Mouse (Mus musculus) spleen, adult 18-20 months (tissue): Measurements from ENCODE around the gene Agpat3.
"Not testable (repeated sequence)": the region's sequence is repeated elsewhere in the genome, so short reads cannot be mapped to it uniquely, and the experiment has no call there.

ENCODE experiments used
- DNase-seq, 2 experiments: peaks; one replicate each; pipeline ENCODE4 v3.0.0; 2022; ENCODE audit warnings: mixed read lengths in 2 of 2

The Agpat3 gene

GRCm38 (mm10) chr10:78360290-78360711 is 8.0 kb upstream of the Agpat3 start:
- DNase-seq, result no peak

- not testable (repeated sequence) for DNase-seq
These were observed 6.7 kb upstream of the Agpat3 start for GRCm38 (mm10) chr10:78358999-78359398.

DNA sequence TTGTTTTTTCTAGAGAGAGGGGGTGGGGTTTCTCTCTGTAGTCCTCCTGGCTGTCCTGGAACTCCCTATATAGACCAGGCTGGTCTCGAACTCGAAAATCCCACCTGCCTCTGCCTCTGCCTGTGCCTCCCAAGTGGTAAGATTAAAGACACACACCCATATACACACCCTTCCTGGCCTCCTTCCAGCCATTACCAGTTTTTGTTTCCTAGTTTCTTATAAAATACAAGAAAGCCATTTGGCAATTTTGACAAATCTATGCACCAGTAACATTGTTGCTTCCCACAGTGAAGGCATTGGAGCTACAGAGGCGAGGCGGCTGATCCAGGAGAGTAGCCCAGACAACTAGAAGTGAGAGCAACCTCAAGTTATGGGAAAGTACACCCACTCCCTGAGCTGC is 6.0 kb upstream of the Agpat3 start:
- no peak for DNase-seq

- DNase-seq, result no peak
These were observed 5.5 kb upstream of the Agpat3 start for GRCm38 (mm10) chr10:78357742-78358141.

GRCm38 (mm10) chr10:78355931-78356593 is 3.8 kb upstream of the Agpat3 start:
- no peak for DNase-seq

- DNase-seq, result no peak
These were observed 907 bp upstream of the Agpat3 start for GRCm38 (mm10) chr10:78353196-78353595.

DNA sequence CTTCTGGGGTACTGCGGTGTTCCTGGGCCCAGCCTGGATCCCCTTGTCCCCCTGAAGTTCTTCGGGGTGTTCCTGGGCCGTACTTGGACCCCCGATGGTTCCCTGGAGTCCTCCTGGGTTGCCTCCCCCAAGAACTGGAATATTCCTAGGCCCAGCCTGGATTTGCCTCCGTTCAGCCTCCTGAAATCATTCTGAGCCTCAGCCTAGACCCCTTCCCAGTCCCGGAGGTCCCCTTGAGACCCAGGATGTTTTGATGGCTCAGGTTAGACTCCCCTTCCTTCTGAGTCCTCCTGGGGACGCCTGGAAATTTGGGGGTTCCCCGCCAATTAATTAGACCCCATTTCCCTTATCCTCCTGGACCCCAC is 359 bp upstream of the Agpat3 start:
- DNase-seq, result no peak

- DNase-seq, result no peak
These were observed 764 bp downstream of the Agpat3 start for GRCm38 (mm10) chr10:78351564-78351886.

DNA sequence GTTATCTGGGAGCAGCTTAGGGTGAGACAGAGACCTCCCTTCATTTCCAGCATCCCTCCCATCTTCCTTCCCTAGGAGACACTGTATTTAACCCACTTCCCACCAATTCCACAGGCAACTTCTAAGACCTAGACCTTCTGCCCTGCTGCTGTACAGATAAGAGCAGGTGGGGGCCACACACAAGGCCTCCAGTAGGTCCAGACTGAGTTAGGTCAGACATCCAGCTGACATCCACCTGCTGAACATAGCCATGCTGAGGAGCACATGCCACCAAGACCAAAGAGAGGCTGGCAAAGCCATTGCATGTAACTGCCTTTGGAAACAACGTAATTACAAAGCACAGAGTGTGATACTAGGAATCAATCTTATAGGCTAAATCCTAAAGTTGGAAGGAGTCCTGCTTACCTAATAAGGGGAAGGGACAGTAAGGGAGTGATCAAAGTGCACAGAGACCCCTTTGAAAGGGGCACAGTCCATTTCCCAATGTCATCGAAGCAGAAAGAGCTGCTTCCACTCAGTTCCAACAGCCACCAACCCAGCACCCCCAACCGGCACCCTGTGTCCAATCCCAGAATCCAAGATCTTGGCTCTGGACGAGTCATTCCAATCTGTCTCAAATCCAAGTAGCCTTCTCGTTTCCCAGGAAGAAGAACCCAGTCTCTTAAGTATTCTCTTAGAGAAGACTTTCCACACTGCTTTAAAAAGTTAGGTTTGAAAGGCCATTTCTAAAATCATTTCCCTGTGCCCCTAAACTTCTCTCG is 1.3 kb downstream of the Agpat3 start:
- no peak for DNase-seq

DNA sequence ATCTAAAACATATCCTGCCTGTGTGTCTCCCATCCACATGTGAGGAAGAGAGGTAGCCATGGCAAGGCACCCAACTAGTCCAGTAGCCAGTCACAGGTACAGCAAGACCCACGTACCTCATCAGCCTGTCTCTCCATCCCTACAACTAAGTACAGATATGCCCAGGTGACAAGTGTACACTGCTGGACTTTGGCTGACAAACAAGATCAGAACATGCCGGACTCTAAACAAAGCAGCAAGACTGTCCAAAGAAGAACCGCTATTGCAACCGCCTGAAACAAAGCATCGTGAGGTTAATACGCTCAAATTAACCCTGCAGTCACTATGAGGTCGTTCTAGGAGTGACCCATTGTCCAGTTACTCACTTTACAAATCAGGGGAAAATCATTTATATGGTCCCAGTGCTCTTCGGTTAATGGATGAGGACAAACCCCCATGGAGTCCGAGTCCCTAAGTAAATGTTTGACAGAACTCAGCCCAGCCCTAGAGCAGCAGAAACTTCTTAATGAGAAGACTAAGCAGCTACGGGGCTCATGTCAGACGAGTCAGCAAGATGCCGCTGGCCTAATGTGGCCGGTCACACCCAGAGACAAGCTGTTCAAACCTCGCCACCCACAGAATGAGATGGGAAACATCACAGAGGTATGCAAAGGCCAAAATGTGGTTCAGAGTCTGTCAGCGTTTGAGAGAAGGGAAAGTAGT is 2.7 kb downstream of the Agpat3 start:
- DNase-seq, result no peak

GRCm38 (mm10) chr10:78348211-78348610 is 4.1 kb downstream of the Agpat3 start:
- no peak for DNase-seq

- DNase-seq, result no peak
These were observed 4.8 kb downstream of the Agpat3 start for GRCm38 (mm10) chr10:78347486-78347885.

DNA sequence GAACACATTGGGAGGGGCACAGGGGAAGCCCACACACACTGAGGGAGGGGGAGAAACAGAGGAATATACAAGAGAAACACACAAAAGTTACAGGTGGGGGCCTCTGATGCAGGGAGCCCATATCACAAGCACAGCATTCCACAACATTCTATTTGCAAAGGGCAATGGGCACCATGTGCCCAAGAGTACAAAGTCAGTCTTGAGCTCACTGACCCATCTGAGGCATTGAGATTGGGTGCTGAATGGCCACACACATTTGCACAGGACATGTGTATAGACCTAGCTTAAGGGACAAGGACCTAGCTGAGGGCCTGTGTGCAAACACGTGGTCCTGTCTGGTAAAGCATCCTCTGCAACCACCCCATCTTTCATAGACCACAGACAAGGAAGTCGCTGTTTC is 6.8 kb downstream of the Agpat3 start:
- no peak for DNase-seq

GRCm38 (mm10) chr10:78342091-78342490 is 10.2 kb downstream of the Agpat3 start:
- DNase-seq, result no peak

- DNase-seq, result no peak
These were observed 14.1 kb downstream of the Agpat3 start for GRCm38 (mm10) chr10:78338180-78338579.

- DNase-seq, result no peak
These were observed 17.2 kb downstream of the Agpat3 start for GRCm38 (mm10) chr10:78334923-78335561.

DNA sequence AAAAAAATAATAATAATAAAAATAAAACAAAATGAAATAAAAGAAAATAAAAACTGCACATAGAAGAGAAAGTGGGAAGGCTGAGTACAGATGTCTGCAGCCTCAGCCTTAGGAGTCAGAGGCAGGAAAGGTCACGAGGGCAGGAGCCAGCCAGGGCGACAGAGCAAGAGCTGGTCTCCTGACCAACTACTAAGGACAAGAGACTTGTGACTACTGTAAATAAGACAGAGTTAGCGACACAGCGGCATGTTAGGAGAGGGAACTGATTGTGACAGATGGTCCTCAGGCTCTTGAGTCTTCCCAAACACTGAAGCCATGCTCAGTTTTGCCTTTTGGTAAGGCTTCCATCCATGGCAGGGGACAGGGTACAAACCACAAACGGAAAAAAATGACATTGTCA is 20.7 kb downstream of the Agpat3 start:
- DNase-seq, result no peak

GRCm38 (mm10) chr10:78329305-78329704 is 23.0 kb downstream of the Agpat3 start:
- DNase-seq, result no peak

- no peak for DNase-seq
These were observed 24.2 kb downstream of the Agpat3 start for GRCm38 (mm10) chr10:78328011-78328575.

DNA sequence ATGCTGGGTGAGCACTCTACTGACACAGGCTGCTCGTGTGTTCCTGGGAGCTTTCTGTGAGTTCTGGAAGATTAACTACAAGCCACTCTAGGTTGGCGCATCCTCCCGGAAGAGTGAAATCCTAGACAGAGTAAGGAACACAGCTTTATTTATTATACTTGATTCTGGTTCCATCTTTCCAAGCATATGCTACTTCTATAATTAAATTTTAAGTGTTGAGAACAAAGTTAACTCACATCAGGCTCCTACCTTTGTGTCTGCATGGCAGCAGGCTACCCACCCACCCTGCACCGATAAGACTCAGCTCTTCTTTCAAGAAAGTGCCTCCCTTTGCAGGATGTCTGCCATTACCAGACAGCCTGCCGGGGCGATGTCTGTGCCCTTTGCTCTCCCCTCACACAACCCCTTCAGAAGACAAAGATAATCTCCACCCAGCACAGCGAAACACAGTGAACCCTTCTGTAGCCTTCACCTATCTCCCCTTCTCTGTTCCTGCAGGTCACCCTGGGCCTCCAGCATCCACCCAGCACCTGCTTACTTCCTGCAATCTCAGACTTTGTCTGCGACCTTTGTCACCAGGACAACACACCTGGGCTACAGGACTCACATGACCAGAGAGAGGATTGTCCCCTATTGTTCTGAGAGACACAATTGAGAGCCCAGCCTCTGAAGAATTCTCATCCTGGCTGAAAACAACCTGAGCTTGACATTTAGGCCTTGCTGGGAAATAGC is 26.2 kb downstream of the Agpat3 start:
- DNase-seq, result no peak

DNA sequence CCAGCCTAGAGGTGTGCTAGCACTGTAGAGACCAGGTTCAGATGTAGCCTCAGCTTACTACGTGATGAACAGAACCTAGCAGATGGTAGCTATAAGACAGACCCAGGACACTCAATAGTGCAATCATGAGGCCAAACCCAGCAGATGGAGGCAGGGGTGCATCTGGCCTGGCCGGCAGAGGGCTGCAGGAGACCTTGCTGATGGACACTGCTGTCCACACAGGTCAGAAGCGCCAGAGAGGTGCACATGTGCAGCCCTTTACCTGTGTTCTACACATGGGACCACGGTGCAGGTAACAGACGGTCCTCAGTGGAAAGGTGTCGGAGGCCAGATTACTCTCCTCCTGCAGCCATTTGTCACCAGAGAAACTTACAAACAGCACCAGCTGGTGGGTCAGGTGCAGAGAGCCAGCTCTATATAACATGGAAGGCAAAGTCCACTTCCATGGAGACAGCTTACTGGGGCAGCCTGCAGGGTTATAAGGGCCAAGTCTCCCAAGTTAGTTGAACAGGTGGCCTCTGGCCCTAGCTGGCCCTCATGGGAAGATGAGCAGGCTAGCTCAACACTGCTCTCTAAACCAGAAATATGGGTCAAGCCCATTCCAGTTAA is 27.6 kb downstream of the Agpat3 start:
- DNase-seq, result no peak
